Mouse (Mus musculus) kidney, embryonic 16.5 days (tissue): Measurements from ENCODE around the gene Eif2ak4. TPM values are rescaled to one million over a fixed set of nuclear protein-coding genes. Genes with fewer than 3 reads are reported as not detected.

Experiments used
- ATAC-seq: fragments of 200-750 bp; cut with Nextera tagmentation; 2 replicates; pipeline ENCODE4 v1.8.0; 2017; ENCODE audit warnings: moderate TSS enrichment; ENCODE audit not compliant: low FRiP score, low TSS enrichment
- H3K27ac ChIP-seq: fragments of 300-500 bp; sonication (generic); 2 replicates; pipeline ENCODE4 v1.5.1; 2014; ENCODE audit warnings: low read length
- H3K27me3 ChIP-seq: fragments of 300-500 bp; sonication (generic); 2 replicates; pipeline ENCODE4 v1.6.1; 2014; ENCODE audit warnings: low read length, control low read depth, mixed read lengths; ENCODE audit not compliant: insufficient read depth
- H3K36me3 ChIP-seq: fragments of 300-500 bp; sonication (generic); 2 replicates; pipeline ENCODE4 v1.6.1; 2014; ENCODE audit warnings: low read length, control low read depth, mixed read lengths; ENCODE audit not compliant: insufficient read depth
- H3K4me1 ChIP-seq: fragments of 300-500 bp; sonication (generic); 2 replicates; pipeline ENCODE4 v1.6.1; 2014; ENCODE audit warnings: low read length, control low read depth, mixed read lengths; ENCODE audit not compliant: insufficient read depth
- H3K4me2 ChIP-seq: fragments of 300-500 bp; sonication (generic); replicated peaks from 2 replicates; pipeline ENCODE4 v1.6.1; 2014; ENCODE audit warnings: low read depth, low read length
- H3K4me3 ChIP-seq: fragments of 300-500 bp; sonication (generic); 2 replicates; pipeline ENCODE4 v1.5.1; 2014; ENCODE audit warnings: mild to moderate bottlenecking, low read length
- H3K9ac ChIP-seq: fragments of 300-500 bp; sonication (generic); replicated peaks from 2 replicates; pipeline ENCODE4 v1.6.1; 2014; ENCODE audit warnings: low read length
- H3K9me3 ChIP-seq: fragments of 300-500 bp; sonication (generic); 2 replicates; pipeline ENCODE4 v1.6.1; 2016; ENCODE audit warnings: low read length, control low read depth
- WGBS: fragments of 180-500 bp; shearing (Covaris S2); extraction: QIAGEN DNeasy Blood & Tissue Kit; methylation state at CpG from one replicate; pipeline ENCODE4 v1.1.7; 2014; 5-methylcytosine and 5-hydroxymethylcytosine counted together
- polyA plus RNA-seq: library from polyadenylated mRNA; unstranded; fragments of >200 nt; fragmentation: Nextera tagmentation; extraction: Ambion mirVana; gene quantifications from 2 replicates; pipeline ENCODE4 v1.2.1, GENCODE M21; 2015

Eif2ak4 gene
- polyA plus RNA-seq, 1 experiment from 2014 or later, result 12.5 TPM

DNA sequence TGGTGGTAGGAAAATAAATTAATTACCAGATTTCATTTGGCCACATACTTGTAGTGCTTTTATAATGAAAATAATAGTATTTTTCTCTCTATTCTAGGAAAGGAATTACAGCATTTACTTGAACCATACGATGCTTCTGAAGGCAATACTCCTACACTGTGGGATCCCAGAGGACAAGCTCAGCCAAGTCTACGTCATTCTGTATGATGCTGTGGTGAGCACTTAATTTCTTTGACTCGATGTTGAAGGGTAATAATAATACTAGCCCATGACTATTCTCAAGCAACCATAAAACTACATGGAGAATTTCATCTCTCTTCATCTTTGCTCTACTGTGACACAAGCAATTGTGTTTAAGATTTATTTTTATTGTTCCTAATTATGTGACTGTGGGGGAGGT lies 68.6 kb downstream of the Eif2ak4 start:
- Histone ChIP-seq H3K36me3 (peaks cover 17% of the 10 kb centered on the region), H3K9me3 (no peaks in the 10 kb centered on the region), H3K27me3 (no peaks in the 10 kb centered on the region), H3K27ac (no peak overlapping the region), H3K4me1 (no peaks in the 10 kb centered on the region), H3K9ac (no peak overlapping the region), H3K4me3 (no peak overlapping the region), H3K4me2 (no peak overlapping the region)
- no peak for ATAC-seq
- 77% methylated on average over 3 of the region's 3 CpGs for WGBS

- Histone ChIP-seq H3K27ac (no peak overlapping the region), H3K27me3 (no peaks in the 10 kb centered on the region), H3K4me2 (no peak overlapping the region), H3K4me1 (no peaks in the 10 kb centered on the region), H3K4me3 (no peak overlapping the region), H3K9me3 (no peaks in the 10 kb centered on the region), H3K36me3 (peaks cover 21% of the 10 kb centered on the region), H3K9ac (no peak overlapping the region)
- ATAC-seq, result no peak
- WGBS, result 82% methylated on average over 13 of the region's 13 CpGs
These were observed 69.2 kb downstream of the Eif2ak4 start for GRCm38 (mm10) chr2:118457463-118458261.

DNA sequence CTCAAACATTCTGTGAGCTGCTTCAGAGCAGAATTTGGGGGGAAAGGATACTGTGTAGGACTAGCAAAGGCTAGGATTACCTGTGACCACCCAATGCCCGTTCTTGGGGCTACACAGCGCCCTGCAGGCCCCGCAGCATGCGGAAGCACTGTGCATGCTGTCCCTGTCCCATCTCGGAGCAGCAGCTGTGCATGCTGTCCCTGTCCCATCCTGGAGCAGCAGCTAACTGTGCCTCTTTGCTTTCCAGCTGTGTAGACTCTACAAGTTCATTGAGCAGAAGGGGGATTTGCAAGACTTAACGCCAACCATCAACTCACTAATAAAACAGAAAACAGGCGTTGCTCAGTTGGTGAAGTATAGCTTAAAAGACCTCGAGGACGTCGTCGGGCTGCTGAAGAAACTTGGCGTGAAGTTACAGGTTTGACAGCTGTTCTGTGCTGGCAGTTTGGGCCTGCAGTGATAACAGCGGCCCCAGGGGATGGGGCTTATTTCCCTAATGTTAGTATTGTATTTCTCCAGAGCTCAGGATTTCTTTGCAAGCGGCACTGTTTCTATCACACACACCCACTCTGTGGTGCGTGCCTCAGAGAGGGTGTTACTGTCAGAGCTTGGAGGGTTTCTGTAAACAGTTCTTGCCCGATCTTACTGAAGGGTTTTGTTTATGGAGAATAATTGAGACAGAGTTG lies 73.2 kb downstream of the Eif2ak4 start:
- Histone ChIP-seq H3K36me3 (peaks cover 32% of the 10 kb centered on the region), H3K27me3 (no peaks in the 10 kb centered on the region), H3K9me3 (no peaks in the 10 kb centered on the region), H3K4me2 (no peak overlapping the region), H3K4me1 (no peaks in the 10 kb centered on the region), H3K9ac (no peak overlapping the region), H3K27ac (no peak overlapping the region), H3K4me3 (no peak overlapping the region)
- WGBS, result 77% methylated on average over 16 of the region's 16 CpGs
- no peak for ATAC-seq

DNA sequence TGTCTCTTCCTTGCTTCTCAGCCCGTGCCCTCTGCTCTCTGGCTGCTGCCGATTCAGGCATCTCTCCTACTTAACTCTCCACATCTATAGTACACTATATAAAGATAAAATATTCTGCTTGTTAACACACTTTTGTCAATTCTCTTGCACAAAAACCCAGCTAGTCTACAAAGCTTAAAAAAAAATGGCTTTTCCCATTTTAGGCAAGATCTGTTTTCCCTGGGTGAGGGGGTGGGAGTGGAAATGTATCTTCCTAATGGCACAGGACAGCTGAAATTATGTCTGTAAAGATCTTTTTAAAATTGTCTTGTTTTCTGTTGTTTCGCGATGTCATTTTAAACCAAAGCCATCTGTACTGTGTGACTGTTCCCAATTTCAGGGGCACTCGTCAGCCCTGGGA lies 75.1 kb downstream of the Eif2ak4 start:
- Histone ChIP-seq H3K36me3 (peaks cover 25% of the 10 kb centered on the region), H3K4me1 (no peaks in the 10 kb centered on the region), H3K27me3 (no peaks in the 10 kb centered on the region), H3K9ac (no peak overlapping the region), H3K4me2 (no peak overlapping the region), H3K4me3 (no peak overlapping the region), H3K9me3 (no peaks in the 10 kb centered on the region), H3K27ac (no peak overlapping the region)
- no peak for ATAC-seq
- 78% methylated on average over 5 of the region's 5 CpGs for WGBS

GRCm38 (mm10) chr2:118464450-118464849 lies 76.0 kb downstream of the Eif2ak4 start:
- Histone ChIP-seq H3K4me2 (no peak overlapping the region), H3K36me3 (peaks cover 29% of the 10 kb centered on the region), H3K4me3 (no peak overlapping the region), H3K9me3 (no peaks in the 10 kb centered on the region), H3K9ac (no peak overlapping the region), H3K27me3 (no peaks in the 10 kb centered on the region), H3K27ac (no peak overlapping the region), H3K4me1 (no peaks in the 10 kb centered on the region)
- 77% methylated on average over 3 of the region's 3 CpGs for WGBS
- no peak for ATAC-seq

GRCm38 (mm10) chr2:118465894-118466293 lies 77.5 kb downstream of the Eif2ak4 start:
- Histone ChIP-seq H3K4me3 (no peak overlapping the region), H3K36me3 (peaks cover 36% of the 10 kb centered on the region), H3K27me3 (no peaks in the 10 kb centered on the region), H3K9ac (no peak overlapping the region), H3K4me1 (no peaks in the 10 kb centered on the region), H3K9me3 (no peaks in the 10 kb centered on the region), H3K27ac (no peak overlapping the region), H3K4me2 (no peak overlapping the region)
- WGBS, result 81% methylated on average over 2 of the region's 2 CpGs
- no peak for ATAC-seq

GRCm38 (mm10) chr2:118466601-118467000 lies 78.2 kb downstream of the Eif2ak4 start:
- no peak for ATAC-seq
- Histone ChIP-seq H3K4me3 (no peak overlapping the region), H3K27ac (no peak overlapping the region), H3K9me3 (no peaks in the 10 kb centered on the region), H3K9ac (no peak overlapping the region), H3K27me3 (no peaks in the 10 kb centered on the region), H3K4me1 (no peaks in the 10 kb centered on the region), H3K4me2 (no peak overlapping the region), H3K36me3 (peaks cover 43% of the 10 kb centered on the region)
- 67% methylated on average over 1 of the region's 1 CpGs for WGBS

DNA sequence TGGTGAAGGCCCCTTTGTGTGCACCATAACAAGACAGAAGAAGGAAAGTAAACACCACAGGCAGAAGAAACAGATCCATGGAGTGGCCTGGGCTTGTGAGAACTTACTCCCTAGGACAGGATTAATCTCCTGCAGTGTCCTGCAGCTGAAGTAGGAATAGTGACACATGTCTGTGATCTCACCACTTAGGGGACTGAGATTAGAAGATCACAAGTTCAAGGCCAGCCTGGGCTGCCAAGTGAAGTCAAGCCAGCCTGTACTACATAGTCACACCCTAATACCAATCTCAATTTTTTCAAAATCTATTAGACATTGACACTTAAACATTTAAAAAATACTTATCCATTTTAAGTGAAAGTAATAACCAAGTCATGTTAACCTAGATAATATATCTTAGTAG lies 79.9 kb downstream of the Eif2ak4 start:
- Histone ChIP-seq H3K4me1 (no peaks in the 10 kb centered on the region), H3K27me3 (no peaks in the 10 kb centered on the region), H3K4me2 (no peak overlapping the region), H3K9me3 (no peaks in the 10 kb centered on the region), H3K9ac (no peak overlapping the region), H3K36me3 (peaks cover 42% of the 10 kb centered on the region), H3K4me3 (no peak overlapping the region), H3K27ac (no peak overlapping the region)
- ATAC-seq, result no peak

- Histone ChIP-seq H3K36me3 (peaks cover 22% of the 10 kb centered on the region), H3K9me3 (no peaks in the 10 kb centered on the region), H3K9ac (peak overlapping the region; percentile 90), H3K4me2 (peak overlapping the region; percentile 90), H3K4me1 (peaks cover 13% of the 10 kb centered on the region), H3K4me3 (peak overlapping the region; percentile 80), H3K27ac (peak overlapping the region; percentile 86), H3K27me3 (no peaks in the 10 kb centered on the region)
- ATAC-seq, result peak; percentile 69; the same call in 1 of the 2 replicates
- 2% methylated on average over 52 of the region's 52 CpGs for WGBS
These were observed 90.6 kb downstream of the Eif2ak4 start for GRCm38 (mm10) chr2:118478833-118479549.
